Mouse (Mus musculus): ENCODE measurements at regions not wholly inside any gene's neighbourhood (a gene's known extent, or its start where the extent isn't known, plus 50 kb on each side); places are given as distances from the start of the nearest gene placed in this dataset.

DNA sequence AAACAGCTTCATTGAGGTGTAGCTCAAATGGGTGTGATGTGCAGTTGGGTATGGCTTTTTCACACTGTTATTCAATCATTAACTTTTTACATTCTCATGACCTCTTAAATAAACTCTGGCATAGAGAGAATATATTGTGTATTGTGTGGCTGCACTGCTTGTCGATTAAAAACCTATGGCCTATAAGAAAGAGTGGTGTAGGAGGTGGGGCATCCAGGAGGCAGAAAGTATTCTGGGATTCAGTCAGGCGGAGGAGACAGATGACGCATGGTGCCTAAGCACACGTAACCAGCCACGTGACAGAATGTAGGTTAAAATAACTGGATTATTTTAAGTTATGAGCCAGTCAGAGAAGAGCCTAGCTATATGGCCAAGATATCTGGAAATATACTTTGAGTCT lies 78.2 kb upstream of the Slc16a7 start:
- DNase-seq (ENCODE audit: low read depth) = no peak

DNA sequence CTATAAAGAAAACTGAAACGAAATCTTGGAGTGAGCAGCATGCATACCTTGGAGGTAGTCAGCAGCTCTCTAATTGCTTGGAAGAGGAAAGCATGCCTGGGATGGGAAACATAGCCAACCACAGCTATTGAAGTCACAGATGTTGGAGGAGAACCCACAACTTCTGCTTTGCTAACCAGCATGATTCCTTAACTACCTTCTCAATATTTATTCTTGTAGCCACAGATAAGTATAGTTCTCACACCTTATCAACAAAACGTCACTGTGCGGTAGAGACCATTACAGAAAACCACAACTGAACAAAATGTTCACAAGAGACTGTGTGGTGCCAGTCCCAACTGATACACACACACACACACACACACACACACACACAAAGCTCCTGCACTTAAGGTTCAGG lies 99.1 kb upstream of the Slc16a7 start:
- DNase-seq (ENCODE audit: low read depth) = no peak

DNA sequence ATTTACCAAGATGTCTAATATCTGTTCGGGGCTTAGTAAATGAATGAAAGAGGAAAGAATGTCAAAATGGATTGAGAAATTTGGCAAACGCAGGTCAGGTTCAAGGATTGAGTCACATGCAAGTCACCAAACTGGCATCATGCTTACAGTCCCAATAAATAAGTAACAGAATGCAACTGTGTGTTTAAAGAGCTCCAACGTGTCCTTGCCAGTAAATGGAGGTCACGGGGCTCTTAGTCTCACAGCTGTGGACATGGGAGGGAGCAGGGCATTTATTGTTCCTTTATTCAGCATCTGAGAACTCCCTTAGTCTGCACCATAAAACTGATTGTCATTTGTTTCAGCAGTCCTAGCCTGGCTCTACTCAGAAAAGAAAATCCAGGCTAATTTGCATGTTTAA lies 101.1 kb upstream of the Slc16a7 start:
- no peak for DNase-seq (ENCODE audit: low read depth)

DNA sequence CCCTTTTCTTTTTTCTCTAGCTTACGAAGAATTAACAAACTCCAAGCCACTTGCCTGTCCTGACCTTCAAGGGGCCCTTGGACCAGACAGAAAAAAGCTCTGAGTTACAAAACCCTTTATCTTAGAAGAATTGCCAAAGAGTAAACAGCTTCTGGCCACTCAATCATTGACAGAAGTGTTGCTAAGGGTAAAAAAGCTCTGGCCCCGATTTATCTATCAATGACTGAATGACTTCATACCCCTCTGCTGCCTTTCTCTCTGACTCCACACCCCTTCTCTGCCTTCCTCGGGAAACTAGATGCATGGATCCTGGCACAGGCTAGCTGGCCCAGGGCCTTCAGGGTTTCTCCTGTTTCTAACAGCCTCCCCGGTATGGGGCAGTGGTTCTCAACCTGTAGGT lies 105.2 kb upstream of the Slc16a7 start:
- DNase-seq (ENCODE audit: low read depth) = no peak

DNA sequence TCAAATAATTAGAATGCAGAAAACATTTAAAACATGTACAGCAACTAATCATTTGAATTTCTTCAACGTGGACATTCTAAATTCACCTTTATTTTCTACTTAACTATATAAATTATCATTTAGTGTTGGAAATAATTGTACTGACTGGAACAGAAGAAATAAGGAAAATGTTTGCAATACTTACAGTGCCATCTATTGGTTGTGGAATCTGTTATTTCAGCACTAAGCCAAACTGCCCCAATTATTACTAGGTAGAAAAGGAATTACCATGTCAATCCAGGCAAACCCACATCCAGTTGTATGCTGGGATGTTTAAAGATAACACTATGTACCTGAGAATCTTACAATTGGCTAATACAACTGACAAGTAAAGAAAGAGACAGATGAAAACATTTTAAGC lies 109.1 kb upstream of the Slc16a7 start:
- DNase-seq (ENCODE audit: low read depth) = no peak

DNA sequence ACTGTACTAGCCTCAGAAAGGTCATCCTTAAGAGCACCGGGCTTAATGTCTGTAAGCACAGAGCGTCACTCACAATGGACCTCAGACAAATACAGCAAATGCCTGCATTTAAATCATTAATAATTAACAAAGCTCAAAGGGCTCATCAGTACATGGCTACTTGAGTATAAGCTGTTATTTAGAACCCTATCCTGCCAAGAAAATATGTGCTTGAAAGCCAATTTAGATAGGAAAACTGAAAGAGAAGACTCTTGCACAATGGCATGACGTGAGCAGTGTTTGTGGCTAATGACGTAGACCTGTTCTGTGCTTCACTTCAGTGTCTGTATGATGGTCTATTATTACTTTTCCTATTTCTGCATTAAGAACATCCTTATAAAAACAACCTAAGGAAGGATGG lies 111.1 kb upstream of the Slc16a7 start:
- DNase-seq (ENCODE audit: low read depth) = no peak

DNA sequence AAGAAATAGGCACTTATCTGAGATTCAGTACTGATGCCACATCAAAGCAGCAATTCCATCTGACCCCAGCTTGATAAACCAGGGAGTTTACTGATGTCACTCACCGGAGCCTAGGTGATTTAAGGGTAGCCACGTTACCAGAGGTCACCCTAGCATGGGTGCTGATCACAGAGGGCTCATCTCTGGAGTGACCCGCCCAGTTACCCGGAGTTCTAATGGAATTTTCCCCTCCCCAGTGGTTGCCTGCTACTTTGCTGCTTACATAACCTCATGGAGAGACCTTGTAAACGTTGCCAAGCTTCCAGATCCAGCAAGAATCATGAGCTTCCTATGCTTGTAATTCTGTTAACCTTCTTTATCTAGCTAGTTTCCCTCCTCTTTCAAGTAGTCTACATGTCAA lies 125.8 kb upstream of the Slc16a7 start:
- no peak for DNase-seq (ENCODE audit: low read depth)

DNA sequence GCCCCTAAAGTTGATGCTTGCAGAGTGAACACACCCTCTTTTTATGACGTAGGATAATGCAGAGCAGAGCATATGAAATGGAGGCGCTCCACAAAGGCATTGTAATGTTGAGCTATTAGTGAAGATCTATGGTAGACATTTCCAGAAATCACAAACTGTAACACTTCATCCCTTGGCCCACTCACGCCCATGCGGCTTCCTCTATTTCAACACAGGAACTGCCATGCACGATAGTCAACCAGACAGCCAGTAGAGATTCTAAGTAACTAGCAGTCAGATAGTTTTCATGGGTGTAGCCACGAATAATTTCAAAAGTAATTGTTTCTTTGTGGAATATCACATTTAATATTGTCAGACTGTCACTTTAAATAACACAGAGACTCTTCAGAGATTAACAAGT lies 141.6 kb upstream of the Slc16a7 start:
- no peak for DNase-seq (ENCODE audit: low read depth)

DNA sequence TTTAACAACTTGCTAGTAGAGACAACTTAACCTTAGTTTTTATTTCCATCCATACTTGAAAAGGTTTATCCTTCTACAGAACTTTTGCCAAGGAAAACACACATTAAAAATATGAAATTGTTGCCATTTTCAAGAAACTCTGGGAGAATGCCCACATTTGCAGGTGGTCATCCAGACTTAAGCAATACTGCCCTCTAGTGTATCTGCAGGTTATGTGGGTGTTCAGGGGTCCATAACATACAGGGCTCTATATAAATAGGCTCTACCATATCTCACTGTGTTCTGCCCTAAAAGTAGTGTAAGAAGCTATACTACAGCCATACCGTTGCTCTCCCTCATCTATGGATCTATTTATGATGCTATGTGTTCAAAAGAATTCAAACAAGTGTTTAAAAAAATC lies 149.1 kb upstream of the Slc16a7 start:
- DNase-seq (ENCODE audit: low read depth) = peak; percentile 37

DNA sequence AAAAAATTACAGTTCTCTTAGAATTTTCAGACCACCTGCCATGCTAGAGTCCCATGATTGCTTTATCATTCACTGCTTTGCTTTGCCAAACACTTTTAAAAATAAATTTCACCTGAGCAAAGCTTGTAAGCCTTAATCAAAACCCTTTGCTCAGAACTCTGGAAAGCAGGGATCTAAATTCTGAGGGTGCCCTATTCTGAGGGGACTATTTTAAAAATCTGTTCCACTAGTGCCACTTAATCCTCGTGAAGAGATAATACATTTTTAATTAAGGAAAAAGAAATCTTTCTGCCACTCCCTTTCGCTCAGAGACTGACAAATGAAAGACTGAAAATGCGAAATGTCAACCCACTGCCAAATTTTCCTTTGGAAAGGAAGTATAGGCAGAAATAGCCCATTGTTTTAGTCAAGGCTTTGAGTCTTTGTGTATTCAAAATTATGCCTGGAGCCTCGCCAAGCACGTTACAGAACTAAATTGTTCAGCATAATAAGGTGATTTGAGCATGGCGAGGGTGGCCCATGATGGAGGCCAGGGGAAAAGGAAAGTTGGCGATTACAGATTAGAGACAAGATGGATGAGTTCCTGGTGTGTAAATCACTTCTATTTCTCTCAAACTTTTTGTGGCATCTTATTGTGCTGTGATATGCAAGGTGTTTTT lies 197.4 kb upstream of the Slc16a7 start:
- DNase-seq (ENCODE audit: low read depth) = no peak

DNA sequence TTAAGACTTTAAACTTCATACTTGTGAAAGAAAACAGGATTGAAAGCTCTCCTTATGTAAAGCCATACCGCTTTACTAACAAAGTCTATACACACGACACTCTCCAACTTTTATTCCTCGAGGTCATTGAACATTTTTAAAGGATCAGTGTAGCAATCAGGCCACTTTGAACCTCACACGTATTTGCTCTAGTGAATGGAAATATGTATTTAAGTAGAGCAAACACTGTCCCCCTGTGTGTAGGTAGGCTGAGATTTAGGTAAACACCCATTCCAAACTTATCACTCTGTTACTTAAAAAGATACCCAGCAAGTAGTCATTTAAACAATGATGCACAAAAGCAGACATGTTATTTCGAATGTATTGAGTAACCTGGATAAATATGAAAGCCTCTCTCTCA lies 203.7 kb upstream of the Slc16a7 start:
- DNase-seq (ENCODE audit: low read depth) = no peak

DNA sequence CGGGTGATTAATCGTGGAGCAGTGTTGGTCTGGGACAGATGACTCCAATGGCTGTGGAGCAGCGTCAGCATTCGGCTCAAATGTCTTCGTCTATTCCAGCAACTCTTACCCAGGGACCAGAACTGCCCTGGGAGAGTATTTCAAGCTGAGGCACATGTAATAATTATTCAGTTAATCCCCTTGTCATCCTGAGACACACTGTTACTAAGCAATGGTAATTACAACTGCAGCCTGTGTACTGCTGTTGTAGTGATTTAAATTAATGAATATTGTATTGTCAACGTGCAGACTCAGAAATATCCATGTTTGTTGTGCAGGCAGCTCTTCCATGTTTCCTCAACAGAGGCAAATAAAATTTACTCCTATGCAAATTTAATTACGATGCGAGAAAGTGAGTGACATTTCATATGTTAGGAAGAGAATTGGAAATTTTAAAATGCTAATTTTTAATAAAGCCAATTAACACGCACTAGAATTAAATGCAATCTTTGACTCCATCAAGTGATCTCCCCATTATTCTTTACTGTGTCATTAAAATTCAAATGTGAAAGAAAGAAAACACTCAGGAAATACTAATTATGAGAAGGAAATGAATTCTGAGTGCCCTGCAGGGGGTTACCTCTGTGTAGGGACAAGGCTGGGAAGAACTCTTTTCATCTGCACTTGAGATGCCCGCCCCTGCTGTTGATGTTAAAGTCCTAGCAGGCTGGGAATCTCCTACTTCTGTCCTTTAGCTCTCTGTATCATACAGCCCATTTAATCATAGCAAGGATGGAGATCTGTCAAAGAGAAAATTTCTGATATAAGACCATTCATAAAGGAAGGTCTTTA lies 218.7 kb upstream of the Slc16a7 start:
- no peak for DNase-seq (ENCODE audit: low read depth)

DNA sequence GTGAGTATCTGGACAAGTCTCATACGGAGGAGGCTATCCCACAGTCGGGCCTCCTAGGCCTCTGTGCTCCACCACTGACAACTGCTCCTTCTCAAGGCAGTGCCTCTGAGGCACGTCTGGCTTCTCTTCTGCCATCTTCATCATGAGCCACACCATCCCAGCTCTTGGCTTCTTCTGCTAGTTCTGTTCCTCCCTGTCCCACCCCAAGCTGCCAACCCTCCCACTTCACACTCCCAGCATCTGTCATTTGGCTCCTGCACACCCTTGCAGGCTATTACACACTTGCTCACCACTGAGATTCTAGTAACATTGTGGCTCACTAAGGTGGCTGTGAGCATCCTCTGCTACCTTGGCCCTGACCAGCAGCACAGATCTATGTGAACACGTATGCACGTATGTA lies 221.1 kb upstream of the Slc16a7 start:
- DNase-seq (ENCODE audit: low read depth) = no peak

DNA sequence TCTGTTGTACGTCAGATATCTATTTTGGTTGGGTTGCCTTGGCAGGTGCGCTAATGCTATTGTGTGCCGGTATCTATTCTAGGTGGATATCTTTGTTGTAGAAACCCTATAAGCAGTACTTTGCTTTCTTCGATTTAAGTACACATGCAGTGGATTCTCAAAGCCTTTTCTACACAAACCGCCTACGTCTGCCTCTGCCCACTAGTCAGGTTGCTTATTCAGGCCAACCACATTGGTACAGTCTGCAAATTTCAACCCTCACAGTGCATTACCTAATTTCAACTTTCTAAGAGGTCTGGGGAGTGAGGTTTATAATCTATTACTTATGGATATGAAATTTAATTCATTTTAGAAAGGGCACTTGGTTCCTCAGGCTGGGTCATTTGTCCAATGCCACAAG lies 223.5 kb upstream of the Slc16a7 start:
- no peak for DNase-seq (ENCODE audit: low read depth)

DNA sequence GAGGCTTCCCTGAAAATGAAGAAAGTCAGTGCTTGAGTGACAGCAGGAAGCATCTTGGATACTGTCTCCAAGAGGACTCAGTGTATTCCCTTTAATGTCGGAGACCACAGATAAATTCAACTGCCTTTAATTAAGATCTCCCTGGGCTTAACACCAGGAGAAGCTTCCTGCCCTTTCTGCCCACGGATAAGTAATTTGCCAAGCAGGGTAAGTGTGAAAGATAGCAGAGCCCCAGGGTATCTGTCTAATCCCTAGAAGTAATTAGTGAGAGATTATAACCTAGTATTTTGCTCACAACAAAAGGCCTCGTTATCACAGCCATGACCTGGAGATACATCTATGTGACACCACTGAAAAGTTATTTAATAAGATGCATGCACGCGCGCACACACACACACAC lies 232.1 kb upstream of the Slc16a7 start:
- no peak for DNase-seq (ENCODE audit: low read depth)

DNA sequence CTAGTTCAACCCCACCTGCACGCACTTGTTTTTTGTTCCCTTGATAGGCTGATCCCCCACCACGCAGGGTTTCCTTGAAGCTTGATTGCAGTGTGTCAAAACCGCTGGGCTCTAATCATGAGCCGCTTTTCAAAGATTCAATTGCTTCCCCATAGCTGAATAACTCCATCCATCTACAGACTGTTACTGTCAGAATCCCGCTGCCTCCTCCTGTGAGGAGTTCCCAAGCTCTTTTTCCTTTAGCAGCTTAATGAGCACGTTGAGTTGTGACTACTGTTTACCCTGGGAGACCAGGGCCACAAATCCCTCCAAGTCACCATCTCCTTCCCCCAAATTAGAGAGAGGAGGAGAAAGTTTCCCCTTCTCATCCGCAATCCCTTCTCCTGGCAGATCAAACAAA lies 234.6 kb upstream of the Slc16a7 start:
- DNase-seq (ENCODE audit: low read depth) = no peak

DNA sequence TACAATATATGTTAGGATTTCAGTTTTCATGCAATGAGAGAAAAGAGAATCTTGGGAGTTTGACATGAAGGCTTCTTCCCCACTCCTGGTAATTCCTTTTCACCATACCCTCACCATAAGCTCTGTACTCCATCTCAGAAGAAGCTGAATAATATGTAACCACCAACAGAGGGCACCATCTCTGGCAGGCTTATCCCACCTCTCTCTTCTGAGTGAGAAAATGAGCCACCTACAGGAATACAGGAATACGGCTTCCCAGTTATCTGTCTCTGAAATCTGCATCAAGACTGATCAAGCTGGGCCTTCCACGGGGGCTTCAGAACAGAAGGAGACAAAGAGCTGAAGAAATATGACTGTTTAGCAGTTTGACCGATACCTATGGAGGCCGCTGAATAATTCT lies 278.6 kb upstream of the Slc16a7 start:
- peak; percentile 37 for DNase-seq (ENCODE audit: low read depth)

DNA sequence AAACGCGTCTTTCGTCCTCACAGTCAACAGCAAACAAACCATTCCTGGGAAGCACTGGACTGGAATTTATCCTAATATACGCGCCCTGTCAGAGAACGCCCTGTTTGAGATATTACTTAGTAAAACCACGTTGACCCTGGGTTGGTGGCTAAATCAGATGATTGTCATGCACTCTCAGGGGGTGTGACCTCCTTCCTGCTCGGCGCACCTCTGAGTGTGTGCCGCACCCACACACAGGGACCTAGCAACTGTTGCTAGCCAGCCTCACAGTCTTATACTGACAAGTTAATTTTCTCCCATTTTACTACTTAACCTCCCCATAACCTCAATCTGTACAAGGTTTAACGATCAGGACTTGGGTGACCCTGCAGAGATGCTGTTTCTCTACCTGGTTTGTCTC lies 284.4 kb upstream of the Slc16a7 start:
- no peak for DNase-seq (ENCODE audit: low read depth)

DNA sequence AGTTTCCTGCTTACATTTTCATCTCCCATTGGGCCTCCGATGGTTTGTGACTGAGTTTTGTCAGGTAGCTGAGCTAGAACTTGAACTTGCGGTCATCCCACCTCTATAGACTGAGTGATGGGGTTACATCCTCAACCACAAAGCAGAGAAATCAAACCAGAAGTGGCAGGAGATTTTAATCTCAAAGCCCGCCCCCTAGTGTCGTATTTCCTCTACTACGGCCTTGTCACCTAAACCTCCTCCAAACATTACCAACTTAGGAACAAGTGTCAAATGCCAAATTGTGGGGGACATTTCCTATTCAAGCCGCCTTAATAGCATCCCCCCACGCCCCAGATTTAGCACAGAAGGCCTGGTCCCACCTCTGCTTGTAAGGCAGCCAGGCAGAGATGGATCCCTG lies 286.3 kb upstream of the Lrig3 start:
- peak; percentile 25 for DNase-seq (ENCODE audit: low read depth)

DNA sequence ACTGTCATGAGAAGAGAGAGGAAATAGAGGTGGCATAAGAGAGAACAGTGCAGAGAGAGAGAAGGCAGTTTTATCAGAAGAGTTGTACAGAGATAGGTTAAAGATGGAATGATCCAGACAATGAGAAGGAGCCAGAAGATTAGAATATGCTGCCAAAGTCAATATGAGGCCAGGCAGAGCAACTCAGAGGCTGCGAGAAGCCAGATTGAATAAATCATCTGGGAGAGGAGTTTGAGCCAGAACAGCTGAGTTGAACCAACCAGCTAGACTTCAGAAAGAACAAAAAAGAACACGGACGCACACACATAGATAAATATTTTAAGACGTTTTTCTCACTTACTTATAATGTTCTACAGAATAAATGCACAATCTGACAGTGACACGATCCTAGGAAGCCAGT lies 280.8 kb upstream of the Lrig3 start:
- no peak for DNase-seq (ENCODE audit: low read depth)

DNA sequence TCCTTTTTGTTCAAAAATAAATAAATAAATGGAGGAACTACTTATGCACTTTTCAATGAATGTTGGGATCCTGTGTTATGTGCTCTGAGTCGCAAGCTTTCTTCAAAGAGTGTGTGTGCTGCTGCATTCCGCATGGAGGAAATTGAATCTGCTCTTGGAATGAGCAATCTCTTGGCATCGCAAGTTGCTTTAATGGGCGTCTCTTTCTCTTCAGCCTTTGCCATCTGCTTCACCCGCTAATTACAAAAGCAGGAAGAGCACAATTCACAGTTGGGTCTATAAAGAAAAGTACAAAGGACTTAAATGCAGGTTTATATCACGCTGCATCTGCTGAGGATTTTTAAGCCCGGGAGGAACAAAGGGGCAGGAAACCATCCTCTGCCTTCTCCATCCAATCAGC lies 272.5 kb upstream of the Lrig3 start:
- DNase-seq (ENCODE audit: low read depth) = no peak

DNA sequence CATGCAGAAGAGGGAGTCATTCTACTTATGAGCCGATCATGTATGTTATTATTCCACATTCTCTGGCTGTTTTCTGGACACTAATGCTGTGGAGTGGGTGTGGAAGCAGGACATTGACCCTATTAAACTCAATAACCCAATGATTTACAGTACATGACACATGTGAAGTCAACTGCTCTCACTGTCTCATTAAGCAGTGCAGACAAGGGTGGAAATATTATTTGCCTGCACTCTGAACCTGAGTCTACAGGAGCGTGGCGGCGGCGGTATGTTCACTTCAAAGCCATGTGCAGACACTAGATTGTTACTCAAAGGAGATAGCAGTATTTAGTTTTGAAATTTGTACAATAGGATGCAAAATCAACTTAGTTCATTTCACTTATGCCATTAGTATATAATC lies 269.8 kb upstream of the Lrig3 start:
- DNase-seq (ENCODE audit: low read depth) = no peak

DNA sequence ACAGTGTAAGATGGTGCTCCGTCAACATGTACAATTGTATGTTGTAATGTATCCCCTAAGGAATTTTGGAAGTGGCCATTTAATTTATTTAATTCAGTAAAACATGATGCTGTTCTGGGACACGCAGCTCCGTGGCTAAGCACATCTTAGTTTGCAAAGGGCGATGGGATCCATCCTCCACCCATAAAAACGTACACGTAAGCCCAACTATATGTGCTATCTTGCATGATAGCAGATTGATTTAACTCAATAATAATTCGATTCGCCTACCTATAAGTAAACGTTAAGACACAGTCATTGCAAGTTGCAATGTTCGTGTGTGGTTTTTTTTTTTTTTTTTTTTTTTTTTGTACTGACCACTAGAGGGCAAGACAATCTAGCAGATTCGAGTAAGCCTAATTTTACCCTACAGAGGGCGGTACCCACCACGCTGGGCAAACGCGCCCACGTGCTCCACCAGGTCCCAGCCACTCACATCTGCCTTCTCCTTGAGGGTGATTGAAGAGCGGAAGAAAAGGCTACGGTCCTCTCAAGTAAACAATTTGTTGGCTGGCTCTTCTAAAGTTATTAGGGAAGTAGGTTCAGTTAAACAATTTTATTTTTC lies 240.8 kb upstream of the Lrig3 start:
- peak; percentile 89 for DNase-seq (ENCODE audit: low read depth)
